Mouse (Mus musculus) limb, embryonic 13.5 days (tissue): ENCODE measurements around the gene Zc3h12c. TPM values are rescaled to one million over a fixed set of nuclear protein-coding genes. Genes with fewer than 3 reads are reported as not detected.
A peak's percentile ranks its signal among the peaks of the same experiment; 100 is the strongest.

Experiments used
- ATAC-seq: fragments of 200-750 bp; cut with Nextera tagmentation; 2 replicates; pipeline ENCODE4 v1.8.0; 2017; ENCODE audit warnings: low read depth, moderate number of reproducible peaks, moderate TSS enrichment; ENCODE audit not compliant: low FRiP score
- H3K27ac ChIP-seq: fragments of 300-500 bp; sonication (generic); 2 replicates; pipeline ENCODE4 v1.5.1; 2015; ENCODE audit warnings: inconsistent platforms, mild to moderate bottlenecking, moderate library complexity
- H3K27me3 ChIP-seq: fragments of 300-500 bp; sonication (generic); 2 replicates; pipeline ENCODE4 v1.6.1; 2015; ENCODE audit warnings: mild to moderate bottlenecking, inconsistent platforms
- H3K36me3 ChIP-seq: fragments of 300-500 bp; sonication (generic); 2 replicates; pipeline ENCODE4 v1.6.1; 2015; ENCODE audit warnings: inconsistent platforms, mild to moderate bottlenecking, moderate library complexity
- H3K4me1 ChIP-seq: fragments of 300-500 bp; sonication (generic); 2 replicates; pipeline ENCODE4 v1.6.1; 2015; ENCODE audit warnings: inconsistent platforms
- H3K4me2 ChIP-seq: fragments of 300-500 bp; sonication (generic); replicated peaks from 2 replicates; pipeline ENCODE4 v1.6.1; 2015; ENCODE audit warnings: inconsistent platforms, mild to moderate bottlenecking, moderate library complexity
- H3K4me3 ChIP-seq: fragments of 300-500 bp; sonication (generic); 2 replicates; pipeline ENCODE4 v1.5.1; 2015; ENCODE audit warnings: moderate library complexity, mild to moderate bottlenecking, inconsistent platforms
- H3K9ac ChIP-seq: fragments of 300-500 bp; sonication (generic); 2 replicates; pipeline ENCODE4 v1.6.1; 2015; ENCODE audit warnings: mild to moderate bottlenecking, inconsistent platforms
- H3K9me3 ChIP-seq: fragments of 300-500 bp; sonication (generic); 2 replicates; pipeline ENCODE4 v1.6.1; 2016; ENCODE audit warnings: inconsistent platforms
- WGBS: fragments of 180-500 bp; shearing (Covaris S2); methylation state at CpG from one replicate; pipeline ENCODE4 v1.1.7; 2015; 5-methylcytosine and 5-hydroxymethylcytosine counted together
- polyA plus RNA-seq: library from polyadenylated mRNA; unstranded; fragments of >200 nt; fragmentation: Nextera tagmentation; extraction: Ambion mirVana; gene quantifications from 2 replicates; pipeline ENCODE4 v1.2.1, GENCODE M21; 2015

Zc3h12c gene
- polyA plus RNA-seq, 1 experiment from 2014 or later = 3.1 TPM

- no peaks in the 10 kb centered on the region for H3K4me1 ChIP-seq
- H3K27ac ChIP-seq = no peak overlapping the region
- no peak overlapping the region for H3K4me2 ChIP-seq
- no peaks in the 10 kb centered on the region for H3K36me3 ChIP-seq
- no peak overlapping the region for H3K9ac ChIP-seq
- no peak for ATAC-seq
- H3K27me3 ChIP-seq = no peaks in the 10 kb centered on the region
- no peaks in the 10 kb centered on the region; the same call in 1 of the 2 replicates for H3K9me3 ChIP-seq
- WGBS = 60% methylated on average over 2 of the region's 2 CpGs
- no peak overlapping the region for H3K4me3 ChIP-seq
Measured at GRCm38 (mm10) chr9:52181419-52181818, 13.0 kb upstream of the Zc3h12c start.

GRCm38 (mm10) chr9:52180851-52181250 lies 12.5 kb upstream of the Zc3h12c start:
- Histone ChIP-seq H3K27ac (no peak overlapping the region), H3K4me1 (no peaks in the 10 kb centered on the region), H3K4me2 (no peak overlapping the region), H3K4me3 (no peak overlapping the region), H3K9ac (no peak overlapping the region), H3K9me3 (no peaks in the 10 kb centered on the region; the same call in 1 of the 2 replicates), H3K36me3 (no peaks in the 10 kb centered on the region), H3K27me3 (no peaks in the 10 kb centered on the region)
- ATAC-seq = no peak
- WGBS = 84% methylated on average over 6 of the region's 6 CpGs

GRCm38 (mm10) chr9:52175257-52175859 lies 7.0 kb upstream of the Zc3h12c start:
- H3K4me3 ChIP-seq = no peak overlapping the region

GRCm38 (mm10) chr9:52174671-52175111 lies 6.3 kb upstream of the Zc3h12c start:
- no peak overlapping the region for H3K4me2 ChIP-seq
- H3K9ac ChIP-seq = no peak overlapping the region
- peaks cover 16% of the 10 kb centered on the region for H3K27me3 ChIP-seq
- 90% methylated on average over 4 of the region's 4 CpGs for WGBS
- no peak for ATAC-seq
- no peak overlapping the region for H3K27ac ChIP-seq
- no peak overlapping the region for H3K4me3 ChIP-seq
- H3K9me3 ChIP-seq = no peaks in the 10 kb centered on the region
- no peaks in the 10 kb centered on the region for H3K36me3 ChIP-seq
- no peaks in the 10 kb centered on the region for H3K4me1 ChIP-seq

More at GRCm38 (mm10) chr9:52175257-52175859, 7.0 kb upstream of the Zc3h12c start:
- Histone ChIP-seq H3K27ac (no peak overlapping the region), H3K36me3 (no peaks in the 10 kb centered on the region), H3K4me2 (no peak overlapping the region), H3K27me3 (peaks cover 9% of the 10 kb centered on the region; the same call in 1 of the 2 replicates), H3K9me3 (no peaks in the 10 kb centered on the region), H3K4me1 (no peaks in the 10 kb centered on the region), H3K9ac (no peak overlapping the region)
- 84% methylated on average over 4 of the region's 4 CpGs for WGBS
- ATAC-seq = no peak

GRCm38 (mm10) chr9:52173937-52174336 lies 5.6 kb upstream of the Zc3h12c start:
- Histone ChIP-seq H3K9me3 (no peaks in the 10 kb centered on the region), H3K27me3 (peaks cover 23% of the 10 kb centered on the region), H3K4me1 (peaks cover 5% of the 10 kb centered on the region), H3K4me2 (no peak overlapping the region), H3K9ac (no peak overlapping the region), H3K36me3 (no peaks in the 10 kb centered on the region), H3K4me3 (no peak overlapping the region), H3K27ac (no peak overlapping the region)
- ATAC-seq = no peak
- 97% methylated on average over 2 of the region's 2 CpGs for WGBS

- H3K4me1 ChIP-seq = peaks cover 8% of the 10 kb centered on the region
- no peak overlapping the region for H3K4me3 ChIP-seq
- H3K9me3 ChIP-seq = no peaks in the 10 kb centered on the region
- H3K27ac ChIP-seq = no peak overlapping the region
- H3K27me3 ChIP-seq = peaks cover 24% of the 10 kb centered on the region
- no peak overlapping the region for H3K4me2 ChIP-seq
- 49% methylated on average over 7 of the region's 7 CpGs for WGBS
- no peak for ATAC-seq
- no peak overlapping the region for H3K9ac ChIP-seq
- no peaks in the 10 kb centered on the region for H3K36me3 ChIP-seq
Measured at GRCm38 (mm10) chr9:52172550-52172949, 4.2 kb upstream of the Zc3h12c start.

GRCm38 (mm10) chr9:52170671-52171070 lies 2.3 kb upstream of the Zc3h12c start:
- WGBS = 82% methylated on average over 6 of the region's 6 CpGs
- Histone ChIP-seq H3K36me3 (no peaks in the 10 kb centered on the region), H3K27ac (no peak overlapping the region), H3K9me3 (no peaks in the 10 kb centered on the region), H3K9ac (no peak overlapping the region), H3K4me2 (no peak overlapping the region), H3K4me1 (peaks cover 21% of the 10 kb centered on the region), H3K27me3 (peaks cover 24% of the 10 kb centered on the region), H3K4me3 (no peak overlapping the region)
- ATAC-seq = no peak

- peaks cover 21% of the 10 kb centered on the region for H3K4me1 ChIP-seq
- no peak for ATAC-seq
- no peak overlapping the region for H3K27ac ChIP-seq
- 82% methylated on average over 3 of the region's 3 CpGs for WGBS
- no peaks in the 10 kb centered on the region for H3K36me3 ChIP-seq
- H3K4me3 ChIP-seq = no peak overlapping the region
- no peaks in the 10 kb centered on the region for H3K9me3 ChIP-seq
- no peak overlapping the region for H3K4me2 ChIP-seq
- H3K9ac ChIP-seq = no peak overlapping the region
- H3K27me3 ChIP-seq = peaks cover 24% of the 10 kb centered on the region
Measured at GRCm38 (mm10) chr9:52170131-52170530, 1.8 kb upstream of the Zc3h12c start.

- 1% methylated on average over 31 of the region's 34 CpGs for WGBS
- Histone ChIP-seq H3K36me3 (no peaks in the 10 kb centered on the region), H3K9ac (peak overlapping the region; percentile 96), H3K27me3 (peaks cover 24% of the 10 kb centered on the region), H3K4me1 (peaks cover 21% of the 10 kb centered on the region), H3K27ac (peak overlapping the region; percentile 90), H3K4me3 (peak overlapping the region; percentile 91), H3K4me2 (peak overlapping the region; percentile 80), H3K9me3 (no peaks in the 10 kb centered on the region)
- ATAC-seq = peak; percentile 88
Measured at GRCm38 (mm10) chr9:52168686-52169270, 406 bp upstream of the Zc3h12c start.

GRCm38 (mm10) chr9:52167506-52167862 lies 888 bp downstream of the Zc3h12c start:
- ATAC-seq = no peak
- peak overlapping the region; percentile 80 for H3K4me2 ChIP-seq
- peaks cover 24% of the 10 kb centered on the region for H3K27me3 ChIP-seq
- peak overlapping the region; percentile 91 for H3K4me3 ChIP-seq
- H3K36me3 ChIP-seq = no peaks in the 10 kb centered on the region
- H3K9ac ChIP-seq = peak overlapping the region; percentile 96
- H3K9me3 ChIP-seq = no peaks in the 10 kb centered on the region
- peaks cover 21% of the 10 kb centered on the region for H3K4me1 ChIP-seq
- 6% methylated on average over 8 of the region's 8 CpGs for WGBS
- peak overlapping the region; percentile 90; the same call in 1 of the 2 replicates for H3K27ac ChIP-seq

- Histone ChIP-seq H3K4me3 (peak overlapping the region; percentile 91), H3K9ac (no peak overlapping the region; the same call in 1 of the 2 replicates), H3K4me1 (peaks cover 21% of the 10 kb centered on the region), H3K4me2 (peak overlapping the region; percentile 80), H3K36me3 (no peaks in the 10 kb centered on the region), H3K27ac (no peak overlapping the region), H3K27me3 (peaks cover 24% of the 10 kb centered on the region), H3K9me3 (no peaks in the 10 kb centered on the region)
- 13% methylated on average over 3 of the region's 3 CpGs for WGBS
- no peak for ATAC-seq
Measured at GRCm38 (mm10) chr9:52167084-52167483, 1.3 kb downstream of the Zc3h12c start.

GRCm38 (mm10) chr9:52165706-52166090 lies 2.7 kb downstream of the Zc3h12c start:
- Histone ChIP-seq H3K4me1 (peaks cover 21% of the 10 kb centered on the region), H3K4me2 (no peak overlapping the region), H3K36me3 (no peaks in the 10 kb centered on the region), H3K9me3 (no peaks in the 10 kb centered on the region), H3K4me3 (no peak overlapping the region), H3K27me3 (peaks cover 18% of the 10 kb centered on the region), H3K27ac (no peak overlapping the region), H3K9ac (no peak overlapping the region)
- 92% methylated on average over 3 of the region's 3 CpGs for WGBS
- no peak for ATAC-seq
